Mouse (Mus musculus) cerebellum, adult 11 months (tissue): ENCODE results near the gene Cant1.

Experiments used
- DNase-seq: peaks from one replicate; pipeline ENCODE4 v3.0.0; 2022

The Cant1 gene

GRCm38 (mm10) chr11:118418834-118419504, at the start of gene Cant1:
TSS of gene Cant1 (minus strand) at chr11:118419086.
- DNase-seq = peak; percentile 98

- no peak for DNase-seq
Measured at GRCm38 (mm10) chr11:118467441-118468035, 48.7 kb upstream of the Cant1 start.

- DNase-seq = no peak
Measured at GRCm38 (mm10) chr11:118460280-118460679, 41.4 kb upstream of the Cant1 start.

GRCm38 (mm10) chr11:118459536-118459935, 40.6 kb upstream of the Cant1 start:
- no peak for DNase-seq

- DNase-seq = no peak
Measured at GRCm38 (mm10) chr11:118459051-118459450, 40.2 kb upstream of the Cant1 start.

- DNase-seq = no peak
Measured at GRCm38 (mm10) chr11:118456937-118457336, 38.1 kb upstream of the Cant1 start.

GRCm38 (mm10) chr11:118455788-118456187, 36.9 kb upstream of the Cant1 start:
- no peak for DNase-seq

GRCm38 (mm10) chr11:118453886-118454671, 35.2 kb upstream of the Cant1 start:
- no peak for DNase-seq

GRCm38 (mm10) chr11:118452955-118453354, 34.1 kb upstream of the Cant1 start:
- DNase-seq = no peak

- DNase-seq = no peak
Measured at GRCm38 (mm10) chr11:118451211-118451610, 32.3 kb upstream of the Cant1 start.

- no peak for DNase-seq
Measured at GRCm38 (mm10) chr11:118448385-118448784, 29.5 kb upstream of the Cant1 start.

- DNase-seq = no peak
Measured at GRCm38 (mm10) chr11:118447346-118447745, 28.5 kb upstream of the Cant1 start.

- peak; percentile 51 for DNase-seq
Measured at GRCm38 (mm10) chr11:118445843-118446242, 27.0 kb upstream of the Cant1 start.

- peak; percentile 51 for DNase-seq
Measured at GRCm38 (mm10) chr11:118443201-118443970, 24.5 kb upstream of the Cant1 start.

- DNase-seq = no peak
Measured at GRCm38 (mm10) chr11:118442691-118443090, 23.8 kb upstream of the Cant1 start.

- no peak for DNase-seq
Measured at GRCm38 (mm10) chr11:118438665-118439414, 20.0 kb upstream of the Cant1 start.

GRCm38 (mm10) chr11:118436471-118436935, 17.6 kb upstream of the Cant1 start:
- DNase-seq = peak; percentile 75

GRCm38 (mm10) chr11:118434093-118434492, 15.2 kb upstream of the Cant1 start:
- no peak for DNase-seq

- no peak for DNase-seq
Measured at GRCm38 (mm10) chr11:118433398-118433868, 14.5 kb upstream of the Cant1 start.

GRCm38 (mm10) chr11:118431100-118431948, 12.4 kb upstream of the Cant1 start:
- DNase-seq = no peak

GRCm38 (mm10) chr11:118430291-118430885, 11.5 kb upstream of the Cant1 start:
- DNase-seq = no peak
